Mouse (Mus musculus) NIH3T3 (cell line): Measurements from ENCODE around the gene Arsk.
A peak's percentile ranks its signal among the peaks of the same experiment; 100 is the strongest.

ENCODE experiments used
- DNase-seq: peaks from one replicate; pipeline ENCODE4 v3.0.0-alpha.2; 2012; ENCODE audit warnings: low read depth

The Arsk gene

GRCm38 (mm10) chr13:76021782-76022181 is 76.7 kb downstream of the Arsk start:
- DNase-seq, result peak; percentile 64

DNA sequence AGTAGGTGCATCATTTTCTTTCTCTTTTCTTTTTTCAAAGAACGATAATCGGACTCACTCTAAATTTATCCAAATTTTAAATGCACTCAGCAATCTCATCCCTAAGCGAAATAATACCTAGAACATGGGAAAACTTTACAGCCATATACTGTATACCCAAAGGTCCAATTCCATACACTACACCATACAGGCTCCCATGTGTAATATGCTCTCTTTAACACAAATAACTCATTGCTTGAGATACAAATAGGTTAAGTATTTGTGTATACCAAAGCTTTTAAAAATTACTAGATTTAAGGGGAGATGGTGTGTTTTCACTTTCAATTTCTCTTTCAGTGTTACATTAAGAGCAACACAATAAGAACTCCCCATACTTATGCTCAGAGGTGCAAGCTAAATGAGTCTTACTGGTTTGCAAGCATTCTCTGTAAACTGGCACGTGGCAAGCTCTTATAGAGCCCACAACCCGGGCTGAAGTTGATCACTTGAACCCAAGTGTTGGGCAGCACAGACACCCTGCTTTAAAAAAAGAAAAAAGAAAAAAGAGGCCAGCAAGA is 79.5 kb downstream of the Arsk start:
- DNase-seq, result no peak

DNA sequence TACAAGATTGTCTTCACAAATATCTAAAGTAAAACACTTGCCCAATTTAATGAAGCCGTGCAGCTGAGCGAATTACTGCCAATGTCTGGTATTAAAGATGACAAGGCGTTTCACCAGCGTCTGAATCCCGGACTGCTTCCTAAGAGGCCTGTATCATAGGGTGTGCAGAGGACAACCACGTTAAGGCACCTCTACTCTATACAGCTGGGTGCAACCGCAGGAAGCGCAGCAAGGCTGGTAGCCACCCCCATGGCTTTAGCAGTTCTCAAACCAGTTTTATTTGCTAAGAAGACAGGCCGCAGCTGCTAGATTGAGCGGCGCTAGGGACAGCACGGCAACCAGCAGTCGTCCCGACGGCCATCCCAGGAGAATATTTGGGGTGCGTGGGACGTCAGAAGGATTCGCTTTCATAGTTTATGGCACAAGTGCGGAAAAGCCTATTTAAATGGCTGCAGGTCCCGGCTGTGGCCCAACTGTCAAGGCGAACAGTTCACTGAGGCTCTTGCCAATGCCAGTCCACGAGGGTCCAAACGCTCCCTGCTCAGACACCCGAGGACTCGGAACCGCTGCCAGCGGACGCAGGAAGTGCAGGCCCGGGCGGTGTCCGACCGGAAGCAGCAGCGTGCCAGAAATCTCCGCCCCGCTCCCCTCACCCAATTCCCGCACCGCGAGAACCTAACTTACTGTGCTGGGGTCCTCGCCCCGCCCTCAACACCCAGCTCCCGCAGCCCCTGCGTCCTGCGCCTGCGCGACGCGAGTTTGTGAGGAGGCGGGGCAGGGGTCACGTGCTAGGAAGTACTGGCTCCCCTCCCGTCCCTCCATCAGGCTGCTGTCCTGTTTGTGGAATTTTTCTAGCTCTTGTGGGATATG is 80.3 kb downstream of the Arsk start, which contains the start of gene Rfesd:
Gene Rfesd (minus strand): TSS at position 746 of the 870 bp plus-strand sequence.
- peak; percentile 99 for DNase-seq

DNA sequence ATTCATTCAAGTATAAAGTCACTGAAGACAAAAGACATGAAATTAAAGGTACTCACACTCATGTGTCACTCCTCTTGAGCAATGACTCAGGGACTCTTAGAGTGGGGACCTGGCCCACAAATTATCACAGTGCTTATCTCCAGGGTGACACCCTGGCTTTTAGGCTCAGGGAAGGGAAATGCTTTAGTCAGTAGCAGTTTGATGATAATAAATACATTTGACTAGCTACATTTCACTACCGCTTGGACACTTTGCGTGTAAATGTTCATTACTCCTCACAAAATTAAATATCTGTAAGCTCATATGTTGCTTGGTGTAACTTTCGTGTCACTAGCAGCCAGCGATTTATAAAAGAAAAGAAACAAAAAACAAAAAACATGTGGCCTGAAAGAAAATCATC is 81.0 kb downstream of the Arsk start:
- peak; percentile 10 for DNase-seq

DNA sequence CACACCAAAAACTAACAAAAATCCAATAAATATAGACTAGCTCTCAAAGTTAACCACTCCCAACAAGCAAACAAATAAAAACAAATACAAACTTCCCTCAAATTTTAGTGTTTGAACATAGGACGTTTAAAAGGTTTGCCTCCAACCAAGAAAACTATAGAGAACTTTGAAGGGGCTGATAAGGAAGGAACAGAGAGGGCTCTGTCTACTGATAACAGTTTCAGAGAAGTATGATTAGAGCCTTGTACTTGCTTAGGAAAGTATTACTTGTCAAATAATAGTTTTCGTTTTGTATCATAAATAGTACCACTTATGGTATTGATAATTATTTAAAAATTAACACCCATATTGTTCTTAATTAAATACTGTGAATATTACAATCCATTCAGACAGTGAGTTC is 83.9 kb downstream of the Arsk start:
- no peak for DNase-seq
